9 mouse cellular contexts compared by ENCODE assay signal in genomic region chrX:17590745-17591144, GRCm38 (mm10). TPM values are rescaled to one million over a fixed set of nuclear protein-coding genes. Genes with fewer than 3 reads are reported as not detected.
DNase-seq lines count a peak whose midpoint lies in the region; ATAC-seq and TF ChIP-seq lines count a peak whose summit lies in the region.
"Had no signal": no experiment of that assay in that cellular context is flagged by ENCODE, and none has a peak within 500 bp of the region (broad histone marks: within the 10 kb centered on the region; RNA-seq: fewer than 3 reads in every experiment).

No protein-coding gene starts in this region.

- no peaks in the 10 kb centered on the region for H3K4me1 ChIP-seq in lung, embryonic 14.5 days (ENCODE audit: insufficient read depth)
- H3K4me1 ChIP-seq in lung, adult 2 months (ENCODE audit: control insufficient read depth, insufficient read depth, low read length): no peaks in the 10 kb centered on the region; the same call in 1 of the 2 replicates
- no peaks in the 10 kb centered on the region for H3K4me1 ChIP-seq in lung, embryonic 15.5 days
- H3K4me1 ChIP-seq in hindbrain, embryonic 13.5 days (replicated peaks): no peaks in the 10 kb centered on the region

- peak; percentile 71; the same call in 1 of the 2 replicates for ATAC-seq in lung, embryonic 14.5 days (ENCODE audit: insufficient read depth)
- peak; percentile 39; the same call in 1 of the 2 replicates for ATAC-seq in lung, embryonic 15.5 days (ENCODE audit: borderline replicate concordance, extremely low read depth, low FRiP score, low TSS enrichment)
- ATAC-seq in hindbrain, embryonic 13.5 days (ENCODE audit: low FRiP score): no peak

- WGBS in lung, embryonic 14.5 days: 10% methylated on average over 1 of the region's 1 CpGs
- WGBS in lung, adult 2 months: 6% methylated on average over 1 of the region's 1 CpGs
- 0% methylated on average over 1 of the region's 1 CpGs for WGBS in lung, embryonic 15.5 days
- 21% methylated on average over 1 of the region's 1 CpGs for WGBS in hindbrain, embryonic 13.5 days

- H3K27ac ChIP-seq in lung, embryonic 14.5 days (ENCODE audit: low read depth): no peak overlapping the region
- no peak overlapping the region for H3K27ac ChIP-seq in lung, embryonic 15.5 days
- no peak overlapping the region for H3K27ac ChIP-seq in hindbrain, embryonic 13.5 days

- no peak overlapping the region for H3K9ac ChIP-seq in lung, embryonic 14.5 days
- no peak overlapping the region for H3K9ac ChIP-seq in lung, embryonic 15.5 days
- no peak overlapping the region for H3K9ac ChIP-seq in hindbrain, embryonic 13.5 days

- no peak overlapping the region for H3K4me2 ChIP-seq in lung, embryonic 14.5 days
- no peak overlapping the region for H3K4me2 ChIP-seq in lung, embryonic 15.5 days
- no peak overlapping the region for H3K4me2 ChIP-seq in hindbrain, embryonic 13.5 days

- no peaks in the 10 kb centered on the region for H3K27me3 ChIP-seq in lung, embryonic 14.5 days (ENCODE audit: insufficient read depth, low read length)
- H3K27me3 ChIP-seq in lung, embryonic 15.5 days: no peaks in the 10 kb centered on the region
- H3K27me3 ChIP-seq in hindbrain, embryonic 13.5 days: no peaks in the 10 kb centered on the region

- no peak overlapping the region for H3K4me3 ChIP-seq in lung, embryonic 14.5 days (ENCODE audit: low read depth, low read length)
- no peak overlapping the region for H3K4me3 ChIP-seq in lung, adult 2 months (replicated peaks; ENCODE audit: extremely low read depth, low read depth, low read length)
- H3K4me3 ChIP-seq in lung, embryonic 15.5 days: no peak overlapping the region
- no peak overlapping the region for H3K4me3 ChIP-seq in hindbrain, embryonic 13.5 days
- H3K4me3 ChIP-seq: myocyte had no signal

- TF ChIP-seq POLR2A in lung, adult 2 months (IDR thresholded peaks at IDR 0.05; ENCODE audit: borderline replicate concordance, extremely low read depth, low read depth, low read length): no peak

- intact Hi-C loops in heart, postnatal 10 days (cut with DNase I): no loop called here

- no peaks in the 10 kb centered on the region for H3K9me3 ChIP-seq in lung, embryonic 14.5 days (ENCODE audit: low read depth, low read length)
- H3K9me3 ChIP-seq in lung, embryonic 15.5 days: no peaks in the 10 kb centered on the region
- H3K9me3 ChIP-seq in hindbrain, embryonic 13.5 days: no peaks in the 10 kb centered on the region

- peak; percentile 77 for DNase-seq in lung, embryonic 14.5 days
- DNase-seq in lung, adult 2 months: no peak
- DNase-seq in adipocyte (ENCODE audit: low spot score): peak; percentile 93
- DNase-seq in cerebellum, adult 9-10 months: peak; percentile 91
- peak; percentile 63 to 64 for DNase-seq in heart, postnatal 10 days
- DNase-seq in embryo, embryonic 11 days: no peak

- H3K36me3 ChIP-seq in lung, embryonic 14.5 days (ENCODE audit: insufficient read depth): no peaks in the 10 kb centered on the region
- H3K36me3 ChIP-seq in lung, embryonic 15.5 days: no peaks in the 10 kb centered on the region
- H3K36me3 ChIP-seq in hindbrain, embryonic 13.5 days: no peaks in the 10 kb centered on the region

- no peak for TF ChIP-seq CTCF in lung, embryonic 14.5 days (IDR thresholded peaks at IDR 0.05; ENCODE audit: low read depth)
- TF ChIP-seq CTCF in lung, adult 2 months (IDR thresholded peaks at IDR 0.05; ENCODE audit: insufficient read depth, low read length): no peak

RNA-seq across cellular contexts. Expression of gene Fundc1, which starts 18.6 kb away (rescaled TPM):
- 66.7 and 72.3 TPM in 2 replicates for polyA plus RNA-seq in lung, embryonic 14.5 days (2014; fragmentation: Nextera tagmentation; extraction: Ambion mirVana)
- 12.5 and 15.1 TPM in 2 replicates for polyA plus RNA-seq in lung, adult 2 months (2012; rRNA removed)
- 10 to 100 TPM; 25.0 to 32.1 TPM for total RNA-seq in heart, postnatal 10 days (2021)
- polyA plus RNA-seq in lung, embryonic 15.5 days (2015; fragmentation: Nextera tagmentation; extraction: Ambion mirVana): 69.9 and 71.2 TPM in 2 replicates
- polyA plus RNA-seq in hindbrain, embryonic 13.5 days (2015; fragmentation: Nextera tagmentation; extraction: Ambion mirVana): 67.9 and 68.2 TPM in 2 replicates

Comparison
In these comparisons a context has a peak if more than half of its experiments do, and no peak if none do; other contexts are left out.
1. DNase-seq: peak in lung, embryonic 14.5 days (single experiment), adipocyte (single experiment), cerebellum, adult 9-10 months (single experiment) and heart, postnatal 10 days (2 of 2); none in lung, adult 2 months (single experiment) and embryo, embryonic 11 days (single experiment).